Mouse (Mus musculus) cerebellum, adult 2 months (tissue): ENCODE measurements around the gene Jak3. TPM values are rescaled to one million over a fixed set of nuclear protein-coding genes. Genes with fewer than 3 reads are reported as not detected.

ENCODE experiments used
- DNase-seq, 2 experiments: peaks; one replicate each; pipeline ENCODE4 v3.0.0; 2021
- H3K27ac ChIP-seq: fragments of 200-500 bp; 2 replicates; pipeline ENCODE4 v1.5.1; 2012; ENCODE audit warnings: low read length, control low read depth, inconsistent platforms; ENCODE audit not compliant: insufficient read depth
- H3K27me3 ChIP-seq: fragments of 200-500 bp; 2 replicates; pipeline ENCODE4 v1.6.1; 2012; ENCODE audit warnings: inconsistent platforms, mild to moderate bottlenecking, low read length, moderate library complexity; ENCODE audit not compliant: control insufficient read depth, insufficient read depth
- H3K4me1 ChIP-seq: fragments of 200-500 bp; 2 replicates; pipeline ENCODE4 v1.6.1; 2011; ENCODE audit warnings: low read length; ENCODE audit not compliant: control insufficient read depth, insufficient read depth
- H3K4me3 ChIP-seq: fragments of 200-500 bp; replicated peaks from 2 replicates; pipeline ENCODE3; 2011; ENCODE audit warnings: mild to moderate bottlenecking, low read depth, low read length, control low read depth; ENCODE audit not compliant: insufficient read depth
- CTCF ChIP-seq: fragments of 200-500 bp; IDR thresholded peaks from 2 replicates; pipeline ENCODE4 v1.5.1; 2011; ENCODE audit warnings: low read depth, mild to moderate bottlenecking, control low read depth, low read length, moderate library complexity, borderline replicate concordance; ENCODE audit not compliant: insufficient read depth
- POLR2A ChIP-seq: fragments of 200-500 bp; IDR thresholded peaks from 2 replicates; pipeline ENCODE4 v1.6.1; 2011; ENCODE audit warnings: low read length, control low read depth, borderline replicate concordance; ENCODE audit not compliant: insufficient read depth
- WGBS: fragments of 180-500 bp; shearing (Covaris S2); methylation state at CpG from one replicate; pipeline ENCODE4 v1.1.7; 2018; 5-methylcytosine and 5-hydroxymethylcytosine counted together
- polyA plus RNA-seq: library from polyadenylated mRNA; depleted of rRNA; stranded (reverse); fragments of >200 nt; gene quantifications from 2 replicates; pipeline ENCODE4 v1.2.3, GENCODE M21; 2012

Gene Jak3
- polyA plus RNA-seq, 1 experiment, result 3.6 TPM

DNA sequence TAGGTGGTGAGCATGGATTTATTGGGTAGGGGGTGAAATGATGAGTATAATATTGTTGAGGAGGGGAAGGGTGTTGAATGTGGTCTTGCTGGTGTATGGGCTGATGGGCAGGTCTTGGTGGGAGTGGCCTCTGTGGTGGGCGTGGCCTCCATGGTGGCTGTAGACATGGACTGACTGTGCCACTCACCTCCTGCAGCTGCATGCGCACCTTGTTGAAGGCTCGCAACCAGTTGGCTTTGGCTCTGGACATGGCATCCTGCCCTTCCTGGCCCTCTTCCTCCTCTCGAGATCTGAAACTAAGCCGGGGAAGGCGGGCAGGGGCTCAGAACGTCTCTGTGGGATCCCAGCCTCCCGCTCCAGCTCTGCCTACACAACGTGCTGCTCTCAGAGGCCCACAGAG, 18.3 kb upstream of the Jak3 start:
- no peak for DNase-seq
- H3K27me3 ChIP-seq, result no peaks in the 10 kb centered on the region
- TF ChIP-seq POLR2A (no peak), CTCF (no peak)
- 43% methylated on average over 9 of the region's 9 CpGs for WGBS
- H3K4me3 ChIP-seq, result no peak overlapping the region
- H3K4me1 ChIP-seq, result peaks cover 25% of the 10 kb centered on the region
- no peak overlapping the region for H3K27ac ChIP-seq

DNA sequence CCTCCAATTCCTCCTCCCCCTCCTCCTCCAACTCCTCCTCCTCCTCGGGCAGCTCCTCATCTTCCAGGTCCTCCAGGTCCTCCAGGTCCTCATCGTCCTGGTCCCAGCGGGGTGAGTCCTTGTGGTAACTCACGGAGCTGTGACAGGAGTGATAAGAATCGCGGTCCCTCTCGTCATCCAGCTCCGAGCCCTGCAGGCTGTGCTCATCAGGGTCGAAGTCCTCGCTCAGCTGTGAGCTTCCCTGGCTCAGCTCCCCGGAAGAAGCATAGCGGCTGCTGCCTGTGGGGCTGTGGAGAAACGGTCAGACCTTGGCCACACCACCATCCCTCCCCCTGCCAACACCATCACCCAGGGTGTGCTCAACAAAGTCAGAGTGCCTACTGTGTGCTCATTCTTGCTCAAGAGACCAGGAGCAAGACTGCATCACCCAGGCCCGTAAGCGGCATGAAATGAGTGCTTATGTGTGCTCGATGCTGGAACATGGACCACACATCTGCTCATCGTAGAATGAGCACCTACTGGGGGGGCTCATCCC, 17.5 kb upstream of the Jak3 start:
- no peak overlapping the region for H3K4me3 ChIP-seq
- WGBS, result 32% methylated on average over 17 of the region's 17 CpGs
- H3K4me1 ChIP-seq, result peaks cover 25% of the 10 kb centered on the region
- H3K27ac ChIP-seq, result no peak overlapping the region
- TF ChIP-seq CTCF (no peak), POLR2A (no peak)
- DNase-seq, result no peak
- H3K27me3 ChIP-seq, result no peaks in the 10 kb centered on the region

DNA sequence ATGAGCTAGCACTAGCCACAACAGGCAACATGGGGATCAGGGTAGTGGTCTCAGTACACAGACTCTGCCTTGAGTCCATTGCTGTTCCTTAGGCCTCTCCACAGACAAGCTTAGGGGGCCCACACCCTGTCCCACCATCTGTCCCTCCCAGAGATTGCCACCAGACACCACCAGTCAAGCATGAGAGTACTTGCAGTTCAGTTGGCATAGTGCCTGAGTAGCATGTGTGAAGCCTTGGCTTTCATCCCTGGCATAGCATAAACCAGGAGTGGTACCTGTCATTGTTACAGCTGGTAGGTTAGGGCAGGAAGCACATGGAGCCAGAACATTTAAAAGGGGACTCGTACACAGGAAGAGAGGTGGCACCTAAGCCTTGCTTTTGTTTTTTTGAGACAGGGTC, 16.3 kb upstream of the Jak3 start:
- DNase-seq, result peak; percentile 70 to 85
- no peak overlapping the region for H3K4me3 ChIP-seq
- H3K27me3 ChIP-seq, result no peaks in the 10 kb centered on the region
- WGBS, result 11% methylated on average over 1 of the region's 1 CpGs
- peak overlapping the region; percentile 17; the same call in 1 of the 2 replicates for H3K27ac ChIP-seq
- TF ChIP-seq CTCF (no peak), POLR2A (no peak)
- H3K4me1 ChIP-seq, result peaks cover 25% of the 10 kb centered on the region

DNA sequence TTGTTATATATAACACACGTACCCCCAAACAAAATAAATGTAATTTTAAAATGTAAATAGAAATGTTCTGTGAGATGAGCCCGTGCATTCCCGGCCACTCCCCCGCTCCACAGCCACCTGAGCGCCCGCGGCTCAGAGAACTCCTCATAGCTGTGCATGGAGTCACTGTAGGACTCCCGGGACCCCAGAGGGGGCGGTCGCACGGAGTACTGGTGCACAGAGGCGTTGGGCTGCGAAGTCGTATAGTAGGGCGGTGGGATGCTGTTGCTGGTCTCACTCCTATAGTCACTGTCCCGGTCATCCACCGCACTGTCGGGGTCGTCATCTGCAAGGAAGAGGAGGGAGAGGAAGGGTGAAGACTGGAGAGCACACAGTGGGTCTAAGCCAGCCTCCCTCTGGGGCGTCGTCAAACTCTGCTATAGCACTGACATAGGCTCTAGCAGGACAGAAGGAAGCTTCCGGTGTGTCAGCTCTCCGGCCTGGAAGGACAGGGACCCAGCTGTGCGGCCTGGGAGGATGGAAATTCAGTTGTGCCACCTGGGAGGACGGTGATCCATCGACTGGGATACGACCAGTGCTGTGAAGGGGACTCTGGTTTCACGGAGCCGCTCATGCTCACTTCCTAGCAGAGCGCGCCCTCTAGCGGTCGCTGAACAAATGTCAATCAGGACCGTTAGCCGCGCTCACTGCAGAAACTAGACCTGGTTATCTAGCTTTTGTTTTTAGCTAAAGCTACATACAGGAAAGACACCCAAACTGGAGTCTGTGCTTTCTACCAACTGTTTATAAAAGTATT, 15.6 kb upstream of the Jak3 start:
- Histone ChIP-seq H3K27me3 (no peaks in the 10 kb centered on the region), H3K4me3 (no peak overlapping the region), H3K4me1 (peaks cover 25% of the 10 kb centered on the region), H3K27ac (no peak overlapping the region)
- DNase-seq, result peak; percentile 83 to 90
- peak; percentile 92 for TF ChIP-seq CTCF
- no peak for TF ChIP-seq POLR2A
- 13% methylated on average over 36 of the region's 36 CpGs for WGBS

DNA sequence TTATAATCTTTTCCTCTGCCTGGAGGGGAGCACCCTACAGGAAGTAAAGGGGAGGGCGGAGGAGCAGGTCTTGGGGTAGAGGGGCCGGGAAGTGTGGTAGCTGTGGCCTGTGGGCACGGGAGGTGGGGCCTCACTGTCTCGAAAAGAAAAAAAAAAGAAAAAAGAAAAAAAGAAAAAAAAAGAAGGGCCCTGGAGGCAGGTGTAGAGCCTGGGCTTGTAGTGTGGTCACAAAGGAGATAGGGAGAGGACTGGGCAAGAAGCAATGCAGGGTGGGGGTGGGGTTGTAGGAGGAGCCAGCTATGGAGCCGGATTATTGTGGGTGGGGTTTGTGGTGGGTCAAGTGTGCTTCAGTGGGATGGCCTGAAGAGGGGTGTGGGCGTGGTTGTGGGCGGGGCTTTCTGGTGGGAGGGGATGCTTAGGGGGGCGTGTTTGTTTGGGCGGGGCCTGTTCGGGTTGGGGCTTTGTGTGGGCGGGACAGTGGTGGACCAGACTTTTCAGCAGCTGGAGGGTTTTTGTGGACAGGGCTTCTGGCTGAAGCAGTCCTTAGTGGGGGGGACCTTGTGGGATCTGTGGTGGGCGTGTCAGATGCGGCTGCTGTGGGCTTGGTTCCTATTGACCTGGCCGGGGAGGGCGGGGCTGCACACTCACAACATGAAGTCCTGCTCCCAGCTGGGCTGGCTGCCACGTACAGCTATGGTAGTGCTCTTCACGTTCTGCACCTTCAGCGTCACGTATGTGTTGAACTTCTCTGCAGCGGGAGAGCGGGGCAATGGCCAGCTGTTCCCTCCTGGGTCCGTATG, 10.6 kb upstream of the Jak3 start:
- Histone ChIP-seq H3K27ac (no peak overlapping the region), H3K4me1 (peaks cover 38% of the 10 kb centered on the region), H3K27me3 (no peaks in the 10 kb centered on the region), H3K4me3 (no peak overlapping the region)
- WGBS, result 25% methylated on average over 22 of the region's 22 CpGs
- peak in 1 of 2 experiments; percentile 34 for DNase-seq
- TF ChIP-seq CTCF (no peak), POLR2A (no peak)

DNA sequence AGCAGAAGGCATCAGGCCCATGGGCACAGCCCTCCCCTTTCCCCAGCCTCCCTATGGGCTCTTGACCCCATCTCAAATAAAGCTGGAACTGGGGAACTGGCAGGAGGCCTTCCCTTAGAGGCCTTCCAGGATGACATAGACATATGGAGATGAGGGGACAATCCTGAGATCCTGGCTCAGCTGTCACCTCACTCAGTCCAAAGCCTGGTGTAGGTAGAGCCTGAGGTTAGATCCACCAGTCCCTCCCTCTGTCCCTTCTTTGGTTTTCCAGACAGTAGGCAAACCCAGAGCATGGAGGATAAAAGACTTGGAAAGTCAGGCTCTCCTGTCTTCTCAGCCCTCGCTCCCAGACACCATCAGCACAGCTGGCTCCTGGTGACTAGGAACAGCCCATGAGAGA, 9.2 kb upstream of the Jak3 start:
- TF ChIP-seq CTCF (no peak), POLR2A (no peak)
- 17% methylated on average over 1 of the region's 1 CpGs for WGBS
- H3K4me1 ChIP-seq, result peaks cover 37% of the 10 kb centered on the region

DNA sequence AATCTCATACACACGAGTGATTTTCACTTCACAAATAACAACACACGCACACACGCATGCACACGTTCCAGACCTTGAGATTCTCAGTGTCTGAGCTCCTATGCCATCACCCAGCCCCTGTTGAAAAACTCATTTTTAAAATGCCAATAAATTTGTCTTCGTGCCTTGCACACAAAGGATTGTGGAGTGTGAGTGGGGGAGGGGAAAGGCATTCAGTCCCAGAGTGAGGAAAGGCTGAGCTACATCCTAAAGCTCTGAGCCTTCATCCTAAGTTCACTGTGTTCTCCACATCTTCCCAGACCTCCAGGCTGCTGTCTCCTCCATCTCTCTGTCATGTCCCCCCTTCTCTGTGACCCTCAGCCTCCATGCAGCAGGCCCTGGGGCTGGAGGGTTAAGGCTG, 8.8 kb upstream of the Jak3 start:
- H3K4me1 ChIP-seq, result peaks cover 37% of the 10 kb centered on the region
- TF ChIP-seq CTCF (no peak), POLR2A (no peak)
- DNase-seq, result no peak
- WGBS, result 30% methylated on average over 5 of the region's 5 CpGs
- H3K27ac ChIP-seq, result peak overlapping the region; percentile 43; the same call in 1 of the 2 replicates
- H3K4me3 ChIP-seq, result peak overlapping the region; percentile 5
- no peaks in the 10 kb centered on the region for H3K27me3 ChIP-seq

More for the DNA sequence above, 9.2 kb upstream of the Jak3 start:
- H3K27ac ChIP-seq, result peak overlapping the region; percentile 43
- no peaks in the 10 kb centered on the region for H3K27me3 ChIP-seq
- DNase-seq, result peak; percentile 38 to 59
- no peak overlapping the region for H3K4me3 ChIP-seq
